Mouse (Mus musculus) heart, embryonic 14.5 days (tissue): Measurements from ENCODE around the gene Stam. TPM values are rescaled to one million over a fixed set of nuclear protein-coding genes. Genes with fewer than 3 reads are reported as not detected.

Experiments
- ATAC-seq: fragments of 200-750 bp; cut with Nextera tagmentation; 2 replicates; pipeline ENCODE4 v1.8.0; 2017; ENCODE audit warnings: low read depth, moderate TSS enrichment; ENCODE audit not compliant: insufficient number of reproducible peaks, insufficient read depth, low FRiP score
- H3K27ac ChIP-seq, 2 experiments: fragments of 200-500 bp in 1 of 2; fragments of 300-500 bp in 1 of 2; sonication (generic) in 1 of 2; replicated peaks in 1 of 2; 2 replicates each; pipeline ENCODE4 v1.5.1; 2012 to 2014; ENCODE audit warnings: low read depth in 2 of 2, low read length in 2 of 2, control low read depth in 1 of 2, mild to moderate bottlenecking in 1 of 2, mixed read lengths in 1 of 2; ENCODE audit not compliant: control insufficient read depth in 1 of 2, insufficient read depth in 1 of 2
- H3K27me3 ChIP-seq: fragments of 300-500 bp; sonication (generic); 2 replicates; pipeline ENCODE4 v1.6.1; 2014; ENCODE audit warnings: mild to moderate bottlenecking, low read length, control low read depth; ENCODE audit not compliant: control insufficient read depth, insufficient read depth
- H3K36me3 ChIP-seq: fragments of 300-500 bp; sonication (generic); 2 replicates; pipeline ENCODE4 v1.6.1; 2014; ENCODE audit warnings: mild to moderate bottlenecking, control low read depth, low read length, mixed read lengths; ENCODE audit not compliant: control insufficient read depth, insufficient read depth
- H3K4me1 ChIP-seq, 2 experiments: fragments of 200-500 bp in 1 of 2; fragments of 300-500 bp in 1 of 2; sonication (generic) in 1 of 2; 2 replicates each; pipeline ENCODE4 v1.6.1; 2012 to 2014; ENCODE audit warnings: low read length in 2 of 2, control low read depth in 1 of 2, mixed read lengths in 1 of 2; ENCODE audit not compliant: control insufficient read depth in 2 of 2, insufficient read depth in 2 of 2
- H3K4me2 ChIP-seq: fragments of 300-500 bp; sonication (generic); 2 replicates; pipeline ENCODE4 v1.6.1; 2014; ENCODE audit warnings: mild to moderate bottlenecking, low read length
- H3K4me3 ChIP-seq, 2 experiments: fragments of 200-500 bp in 1 of 2; fragments of 300-500 bp in 1 of 2; sonication (generic) in 1 of 2; 2 replicates each; pipeline ENCODE4 v1.5.1; 2012 to 2014; ENCODE audit warnings: low read length in 2 of 2, mild to moderate bottlenecking in 2 of 2, control low read depth in 1 of 2, low read depth in 1 of 2, moderate library complexity in 1 of 2; ENCODE audit not compliant: control insufficient read depth in 1 of 2, insufficient read depth in 1 of 2
- H3K9ac ChIP-seq: fragments of 300-500 bp; sonication (generic); 2 replicates; pipeline ENCODE4 v1.6.1; 2014; ENCODE audit warnings: mild to moderate bottlenecking, low read length
- H3K9me3 ChIP-seq: fragments of 300-500 bp; sonication (generic); 2 replicates; pipeline ENCODE4 v1.6.1; 2016; ENCODE audit warnings: low read length, control low read depth; ENCODE audit not compliant: control insufficient read depth
- WGBS: fragments of 180-500 bp; shearing (Covaris S2); extraction: QIAGEN DNeasy Blood & Tissue Kit; methylation state at CpG from one replicate; pipeline ENCODE4 v1.1.7; 2014; 5-methylcytosine and 5-hydroxymethylcytosine counted together
- polyA plus RNA-seq: library from polyadenylated mRNA; unstranded; fragments of >200 nt; fragmentation: Nextera tagmentation; extraction: Ambion mirVana; gene quantifications from 2 replicates; pipeline ENCODE4 v1.2.1, GENCODE M21; 2014

Stam gene
- polyA plus RNA-seq, 1 experiment from 2014 or later: 58.3 TPM

- no peaks in the 10 kb centered on the region for H3K9me3 ChIP-seq
- peak overlapping the region; percentile 72 for H3K4me2 ChIP-seq
- WGBS: 46% methylated on average over 3 of the region's 3 CpGs
- H3K27me3 ChIP-seq: no peaks in the 10 kb centered on the region
- peak overlapping the region in 1 of 2 experiments; percentile 83; a peak in 2 of 4 replicates for H3K4me3 ChIP-seq
- H3K9ac ChIP-seq: peak overlapping the region; percentile 80
- H3K4me1 ChIP-seq: peaks cover 0 to 8% of the 10 kb centered on the region in 2 experiments; a peak in 1 of 4 replicates
- no peaks in the 10 kb centered on the region for H3K36me3 ChIP-seq
- H3K27ac ChIP-seq: peak overlapping the region in 1 of 2 experiments; percentile 99; a peak in 2 of 4 replicates
- ATAC-seq: no peak
These were observed 19.7 kb upstream of the Stam start for GRCm38 (mm10) chr2:14054163-14054562.

GRCm38 (mm10) chr2:14054716-14055115, 19.2 kb upstream of the Stam start:
- no peaks in the 10 kb centered on the region for H3K9me3 ChIP-seq
- no peak for ATAC-seq
- peak overlapping the region; percentile 72 for H3K4me2 ChIP-seq
- H3K27ac ChIP-seq: peak overlapping the region; percentile 98 to 99
- H3K9ac ChIP-seq: peak overlapping the region; percentile 80
- peak overlapping the region; percentile 83 to 98 for H3K4me3 ChIP-seq
- peaks cover 0 to 8% of the 10 kb centered on the region in 2 experiments; a peak in 1 of 4 replicates for H3K4me1 ChIP-seq
- WGBS: 3% methylated on average over 6 of the region's 6 CpGs
- H3K27me3 ChIP-seq: no peaks in the 10 kb centered on the region
- H3K36me3 ChIP-seq: no peaks in the 10 kb centered on the region

- H3K27me3 ChIP-seq: no peaks in the 10 kb centered on the region
- peak overlapping the region; percentile 80 for H3K9ac ChIP-seq
- H3K4me2 ChIP-seq: peak overlapping the region; percentile 72
- H3K4me1 ChIP-seq: peaks cover 0 to 8% of the 10 kb centered on the region in 2 experiments; a peak in 1 of 4 replicates
- under 1% methylated on average over 43 of the region's 58 CpGs for WGBS
- H3K27ac ChIP-seq: peak overlapping the region; percentile 98 to 99
- H3K36me3 ChIP-seq: no peaks in the 10 kb centered on the region
- H3K4me3 ChIP-seq: peak overlapping the region; percentile 83 to 98
- no peaks in the 10 kb centered on the region for H3K9me3 ChIP-seq
- ATAC-seq: peak; percentile 93
These were observed 18.7 kb upstream of the Stam start for GRCm38 (mm10) chr2:14055168-14055565.

GRCm38 (mm10) chr2:14055566-14056331, 18.1 kb upstream of the Stam start, which contains the start of gene Hacd1:
Hacd1 (minus strand) TSS chr2:14056135.
- H3K9ac ChIP-seq: peak within 1 kb of the TSS; percentile 80
- WGBS: 1% methylated on average over 74 of the region's 101 CpGs
- H3K4me2 ChIP-seq: peak within 1 kb of the TSS; percentile 72
- peak; percentile 82 for ATAC-seq
- no peaks in the 10 kb centered on the region for H3K27me3 ChIP-seq
- peak within 1 kb of the TSS; percentile 98 to 99 for H3K27ac ChIP-seq
- H3K9me3 ChIP-seq: no peaks in the 10 kb centered on the region
- peak within 1 kb of the TSS; percentile 83 to 98 for H3K4me3 ChIP-seq
- H3K36me3 ChIP-seq: no peaks in the 10 kb centered on the region
- H3K4me1 ChIP-seq: peaks cover 0 to 8% of the 10 kb centered on the region in 2 experiments; a peak in 1 of 4 replicates

- Histone ChIP-seq H3K36me3 (no peaks in the 10 kb centered on the region), H3K4me2 (no peak overlapping the region)
- ATAC-seq: no peak
These were observed 7.9 kb upstream of the Stam start for GRCm38 (mm10) chr2:14065704-14066650.

GRCm38 (mm10) chr2:14069027-14069426, 4.9 kb upstream of the Stam start:
- Histone ChIP-seq H3K27me3 (no peaks in the 10 kb centered on the region), H3K27ac (no peak overlapping the region), H3K4me3 (no peak overlapping the region), H3K36me3 (no peaks in the 10 kb centered on the region), H3K9me3 (no peaks in the 10 kb centered on the region), H3K4me1 (peaks cover 0 to 8% of the 10 kb centered on the region in 2 experiments; a peak in 2 of 4 replicates), H3K9ac (no peak overlapping the region), H3K4me2 (no peak overlapping the region)
- no peak for ATAC-seq
- WGBS: 76% methylated on average over 2 of the region's 2 CpGs

More at GRCm38 (mm10) chr2:14065704-14066650, 7.9 kb upstream of the Stam start:
- no peaks in the 10 kb centered on the region for H3K4me1 ChIP-seq
- H3K27me3 ChIP-seq: no peaks in the 10 kb centered on the region
- H3K27ac ChIP-seq: no peak overlapping the region
- H3K9ac ChIP-seq: no peak overlapping the region
- H3K4me3 ChIP-seq: no peak overlapping the region
- 55% methylated on average over 2 of the region's 2 CpGs for WGBS
- H3K9me3 ChIP-seq: no peaks in the 10 kb centered on the region

- H3K9ac ChIP-seq: no peak overlapping the region
- H3K4me1 ChIP-seq: peaks cover 0 to 17% of the 10 kb centered on the region in 2 experiments; a peak in 2 of 4 replicates
- WGBS: 78% methylated on average over 8 of the region's 8 CpGs
- no peak for ATAC-seq
- H3K4me2 ChIP-seq: no peak overlapping the region
- no peak overlapping the region for H3K4me3 ChIP-seq
- no peaks in the 10 kb centered on the region for H3K36me3 ChIP-seq
- no peak overlapping the region for H3K27ac ChIP-seq
- H3K9me3 ChIP-seq: no peaks in the 10 kb centered on the region
- no peaks in the 10 kb centered on the region for H3K27me3 ChIP-seq
These were observed 3.4 kb upstream of the Stam start for GRCm38 (mm10) chr2:14070466-14070865.
